Mouse (Mus musculus) embryonic facial prominence, embryonic 11.5 days (tissue): ENCODE measurements around the gene Tex14. TPM values are rescaled to one million over a fixed set of nuclear protein-coding genes. Genes with fewer than 3 reads are reported as not detected.
"Not testable (repeated sequence)": the region's sequence is repeated elsewhere in the genome, so short reads cannot be mapped to it uniquely, and the experiment has no call there.

Source experiments
- ATAC-seq: fragments of 200-750 bp; cut with Nextera tagmentation; replicated peaks from 2 replicates; pipeline ENCODE4 v1.8.0; 2017; ENCODE audit warnings: low read depth; ENCODE audit not compliant: insufficient number of reproducible peaks, low FRiP score, low TSS enrichment
- DNase-seq: peaks from one replicate; pipeline ENCODE4 v3.0.0-alpha.2; 2015; ENCODE audit warnings: low spot score
- H3K27ac ChIP-seq: fragments of 300-500 bp; sonication (generic); replicated peaks from 2 replicates; pipeline ENCODE4 v1.5.1; 2014; ENCODE audit warnings: mild to moderate bottlenecking, low read depth, low read length, control low read depth
- H3K27me3 ChIP-seq: fragments of 300-500 bp; sonication (generic); 2 replicates; pipeline ENCODE4 v1.6.1; 2014; ENCODE audit warnings: mild to moderate bottlenecking, low read length, moderate library complexity, mixed read lengths; ENCODE audit not compliant: control insufficient read depth, insufficient read depth
- H3K36me3 ChIP-seq: fragments of 300-500 bp; sonication (generic); replicated peaks from 2 replicates; pipeline ENCODE4 v1.6.1; 2014; ENCODE audit warnings: low read depth, mild to moderate bottlenecking, low read length, moderate library complexity, mixed read lengths; ENCODE audit not compliant: control insufficient read depth, insufficient read depth
- H3K4me1 ChIP-seq: fragments of 300-500 bp; sonication (generic); 2 replicates; pipeline ENCODE4 v1.6.1; 2014; ENCODE audit warnings: low read length, mixed read lengths; ENCODE audit not compliant: control insufficient read depth, insufficient read depth
- H3K4me2 ChIP-seq: fragments of 300-500 bp; sonication (generic); 2 replicates; pipeline ENCODE4 v1.6.1; 2014; ENCODE audit warnings: low read depth, mild to moderate bottlenecking, control low read depth, low read length, moderate library complexity
- H3K4me3 ChIP-seq: fragments of 300-500 bp; sonication (generic); 2 replicates; pipeline ENCODE4 v1.5.1; 2014; ENCODE audit warnings: low read depth, low read length, control low read depth
- H3K9ac ChIP-seq: fragments of 300-500 bp; sonication (generic); replicated peaks from 2 replicates; pipeline ENCODE4 v1.6.1; 2014; ENCODE audit warnings: mild to moderate bottlenecking, control low read depth, low read length
- H3K9me3 ChIP-seq: fragments of 300-500 bp; sonication (generic); replicated peaks from 2 replicates; pipeline ENCODE4 v1.6.1; 2016; ENCODE audit warnings: mild to moderate bottlenecking, low read length, inconsistent platforms, mixed read lengths; ENCODE audit not compliant: control insufficient read depth
- WGBS: fragments of 180-500 bp; shearing (Covaris S2); extraction: QIAGEN DNeasy Blood & Tissue Kit; methylation state at CpG from one replicate; pipeline ENCODE4 v1.1.7; 2014; 5-methylcytosine and 5-hydroxymethylcytosine counted together
- polyA plus RNA-seq: library from polyadenylated mRNA; unstranded; fragments of >200 nt; fragmentation: Nextera tagmentation; extraction: Ambion mirVana; gene quantifications from 2 replicates; pipeline ENCODE4 v1.2.1, GENCODE M21; 2014

Gene Tex14
- polyA plus RNA-seq, 1 experiment from 2014 or later, result 0.80 TPM

DNA sequence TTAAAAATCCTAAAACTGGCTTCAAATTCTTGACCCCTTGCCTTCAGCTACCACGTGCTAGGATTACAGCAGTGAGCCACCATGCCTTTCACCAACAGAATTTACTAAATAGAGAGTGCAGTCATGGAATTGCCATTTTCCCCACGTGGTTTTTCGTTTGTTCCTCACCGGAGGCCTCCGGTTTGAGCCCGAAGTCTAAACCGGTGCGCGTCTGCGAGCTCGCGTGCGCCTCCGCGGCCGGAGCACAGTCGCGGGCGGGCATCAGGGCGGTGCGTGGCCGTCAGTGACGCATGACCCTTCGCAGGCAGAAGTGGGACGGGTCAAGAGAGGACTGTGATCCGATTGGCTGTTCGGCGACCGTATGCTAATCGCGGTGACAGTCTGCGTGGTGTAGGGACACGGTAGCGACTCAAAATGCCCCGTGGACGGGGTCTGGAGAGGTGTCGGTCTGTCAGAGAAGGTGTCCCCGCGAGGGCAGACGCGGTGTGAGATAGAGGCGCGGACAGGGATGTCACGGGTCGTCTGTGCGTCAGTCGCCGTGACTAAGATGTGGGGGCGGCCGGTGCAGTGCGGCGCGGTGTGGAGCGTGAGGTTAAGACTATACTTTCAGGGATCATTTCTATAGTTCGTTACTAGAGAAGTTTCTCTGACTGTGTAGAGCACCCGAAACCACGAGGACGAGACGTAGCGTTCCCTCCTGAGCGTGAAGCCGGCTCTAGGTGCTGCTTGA, 37.9 kb downstream of the Tex14 start:
- peak overlapping the region; percentile 39; the same call in 1 of the 2 replicates for H3K9ac ChIP-seq
- peak; percentile 59 for DNase-seq
- H3K4me2 ChIP-seq, result peak overlapping the region; percentile 45
- not testable (repeated sequence) for H3K27ac ChIP-seq, H3K9me3 ChIP-seq, H3K36me3 ChIP-seq, H3K4me1 ChIP-seq, H3K27me3 ChIP-seq
- 0 out of 2 replicates have a peak overlapping the region, but pooled peaks have one; percentile 10 for H3K4me3 ChIP-seq
- peak; percentile 97 for ATAC-seq
- WGBS, result under 1% methylated on average over 29 of the region's 62 CpGs

DNA sequence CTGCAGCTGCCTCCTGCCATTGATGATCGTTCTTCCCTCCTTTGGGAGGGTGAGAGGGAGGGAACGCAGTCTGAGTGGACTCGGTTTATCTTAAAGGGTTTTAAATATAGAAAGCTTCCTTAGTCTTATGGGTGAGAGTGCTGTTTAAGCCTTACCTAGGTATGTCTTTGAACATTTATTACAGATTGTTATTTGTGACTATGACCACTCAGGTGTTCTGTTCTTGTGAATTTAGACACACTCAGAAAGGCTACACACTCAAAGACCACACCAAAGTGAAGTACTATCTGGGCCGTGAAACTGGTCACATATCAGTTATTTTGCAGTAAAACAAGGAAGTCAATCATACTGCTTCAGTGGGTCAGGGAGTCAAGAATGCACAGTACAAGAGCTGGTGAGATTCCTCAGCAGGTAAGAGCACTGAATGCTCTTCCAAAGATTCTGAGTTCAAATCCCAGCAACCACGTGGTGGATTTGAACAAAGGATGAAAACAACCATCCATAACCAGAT, 38.6 kb downstream of the Tex14 start:
- peak; percentile 90 for DNase-seq
- no peak overlapping the region for H3K27ac ChIP-seq
- H3K27me3 ChIP-seq, result no peaks in the 10 kb centered on the region
- no peaks in the 10 kb centered on the region for H3K9me3 ChIP-seq
- whole genome bisulfite sequencing, result 0% methylated on average over 4 of the region's 5 CpGs
- H3K4me2 ChIP-seq, result no peak overlapping the region
- no peak overlapping the region for H3K9ac ChIP-seq
- ATAC-seq, result peak; percentile 87; the same call in 1 of the 2 replicates
- no peak overlapping the region for H3K4me3 ChIP-seq
- H3K36me3 ChIP-seq, result no peaks in the 10 kb centered on the region
- no peaks in the 10 kb centered on the region for H3K4me1 ChIP-seq

DNA sequence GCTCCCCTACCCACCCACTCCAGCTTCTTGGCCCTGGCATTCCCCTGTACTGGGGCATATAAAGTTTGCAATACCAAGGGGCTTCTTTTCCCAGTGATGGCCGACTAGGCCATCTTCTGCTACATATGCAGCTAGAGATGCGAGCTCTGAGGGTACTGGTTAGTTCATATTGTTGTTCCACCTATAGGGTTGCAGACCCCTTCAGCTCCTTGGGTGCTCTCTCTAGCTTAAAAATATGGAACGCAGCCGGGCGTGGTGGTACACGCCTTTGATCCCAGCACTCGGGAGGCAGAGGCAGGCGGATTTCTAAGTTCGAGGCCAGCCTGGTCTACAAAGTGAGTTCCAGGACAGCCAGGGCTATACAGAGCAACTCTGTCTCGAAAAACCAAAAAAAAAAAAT, 39.2 kb downstream of the Tex14 start:
- not testable (repeated sequence) for H3K27me3 ChIP-seq, H3K27ac ChIP-seq, H3K9me3 ChIP-seq, ATAC-seq, H3K36me3 ChIP-seq, H3K4me1 ChIP-seq, H3K4me3 ChIP-seq, H3K4me2 ChIP-seq, DNase-seq, H3K9ac ChIP-seq
- 76% methylated on average over 10 of the region's 10 CpGs for WGBS

DNA sequence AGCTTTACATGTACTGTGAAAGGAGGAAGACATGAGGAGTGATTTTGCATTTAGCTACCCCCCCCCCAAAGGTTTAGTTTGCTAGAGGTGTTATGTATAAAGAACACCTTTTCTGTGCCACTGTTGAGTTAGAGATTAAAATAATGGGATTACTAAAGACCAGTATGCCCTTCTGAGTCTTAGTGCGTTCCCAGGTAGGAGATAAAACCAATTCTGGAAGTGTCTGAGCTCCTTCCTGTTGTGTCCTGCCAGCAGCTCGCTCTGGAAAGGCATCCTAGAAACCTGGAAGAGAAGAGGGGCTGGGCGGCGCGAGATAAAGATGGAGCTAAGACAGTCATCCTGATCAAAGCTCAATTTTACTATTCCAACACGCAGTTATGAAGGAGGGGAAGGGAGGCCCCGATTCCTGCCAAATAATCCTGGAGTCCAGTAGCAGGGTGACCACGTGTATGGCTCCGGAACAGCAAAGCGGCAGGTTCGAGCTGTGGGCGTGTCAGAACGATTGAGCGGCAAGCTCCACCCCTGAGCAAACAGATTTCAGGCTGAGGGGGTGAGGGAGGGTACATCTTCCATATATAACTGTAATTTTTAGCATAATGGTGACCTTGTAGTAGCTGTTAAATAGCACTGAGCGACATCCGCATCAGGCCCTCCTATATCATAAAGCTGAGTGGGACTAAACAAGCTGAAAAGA, 40.0 kb downstream of the Tex14 start:
- WGBS, result 8% methylated on average over 16 of the region's 16 CpGs
- no peak overlapping the region for H3K27ac ChIP-seq
- no peaks in the 10 kb centered on the region for H3K36me3 ChIP-seq
- no peak overlapping the region for H3K4me3 ChIP-seq
- no peak overlapping the region for H3K9ac ChIP-seq
- no peak for ATAC-seq
- H3K27me3 ChIP-seq, result no peaks in the 10 kb centered on the region
- H3K9me3 ChIP-seq, result no peaks in the 10 kb centered on the region
- no peak for DNase-seq
- H3K4me2 ChIP-seq, result no peak overlapping the region
- no peaks in the 10 kb centered on the region for H3K4me1 ChIP-seq

DNA sequence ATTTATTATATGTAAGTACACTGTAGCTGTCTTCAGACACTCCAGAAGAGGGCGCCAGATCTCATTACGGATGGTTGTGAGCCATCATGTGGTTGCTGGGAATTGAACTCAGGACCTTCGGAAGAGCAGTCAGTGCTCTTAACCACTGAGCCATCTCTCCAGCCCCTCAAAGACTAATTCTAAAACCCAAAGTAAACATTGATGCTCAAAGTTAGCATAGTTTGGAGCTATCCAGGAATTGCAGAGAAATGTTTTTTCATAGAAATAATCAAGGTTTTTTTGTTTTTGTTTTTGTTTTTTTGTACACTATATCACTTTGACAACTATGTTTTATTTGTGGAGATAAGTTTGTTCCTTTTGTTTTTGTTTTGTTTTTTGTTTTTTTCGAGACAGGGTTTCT, 40.7 kb downstream of the Tex14 start:
- not testable (repeated sequence) for H3K4me2 ChIP-seq, H3K4me1 ChIP-seq, H3K27ac ChIP-seq, H3K9me3 ChIP-seq, H3K9ac ChIP-seq, H3K27me3 ChIP-seq, DNase-seq, H3K4me3 ChIP-seq, H3K36me3 ChIP-seq, ATAC-seq
- 88% methylated on average over 2 of the region's 4 CpGs for WGBS

DNA sequence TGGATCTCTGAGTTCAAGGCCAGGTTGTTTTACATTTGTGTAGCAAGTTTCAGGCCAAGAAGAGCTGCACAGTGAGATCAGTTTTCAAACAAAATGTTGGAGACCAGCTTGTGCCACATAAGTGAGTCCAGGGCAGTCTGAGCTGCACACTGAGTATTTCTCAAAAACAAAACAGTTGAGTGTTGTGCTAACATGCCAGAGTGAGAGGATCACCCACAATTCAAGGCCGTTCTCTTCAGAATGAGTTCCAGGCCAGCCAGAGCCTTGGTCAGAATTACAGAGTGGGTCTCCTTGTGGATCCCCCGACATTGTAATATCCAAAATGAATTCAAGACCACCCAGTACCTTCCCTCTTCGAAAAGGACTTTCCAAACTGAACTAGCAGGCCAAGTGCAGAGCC, 41.3 kb downstream of the Tex14 start:
- Histone ChIP-seq H3K36me3 (no peaks in the 10 kb centered on the region), H3K9me3 (no peaks in the 10 kb centered on the region), H3K27ac (no peak overlapping the region), H3K27me3 (no peaks in the 10 kb centered on the region), H3K4me3 (no peak overlapping the region), H3K4me1 (no peaks in the 10 kb centered on the region), H3K4me2 (no peak overlapping the region), H3K9ac (no peak overlapping the region)
- DNase-seq (no peak), ATAC-seq (no peak)
- WGBS, result 91% methylated on average over 3 of the region's 3 CpGs

DNA sequence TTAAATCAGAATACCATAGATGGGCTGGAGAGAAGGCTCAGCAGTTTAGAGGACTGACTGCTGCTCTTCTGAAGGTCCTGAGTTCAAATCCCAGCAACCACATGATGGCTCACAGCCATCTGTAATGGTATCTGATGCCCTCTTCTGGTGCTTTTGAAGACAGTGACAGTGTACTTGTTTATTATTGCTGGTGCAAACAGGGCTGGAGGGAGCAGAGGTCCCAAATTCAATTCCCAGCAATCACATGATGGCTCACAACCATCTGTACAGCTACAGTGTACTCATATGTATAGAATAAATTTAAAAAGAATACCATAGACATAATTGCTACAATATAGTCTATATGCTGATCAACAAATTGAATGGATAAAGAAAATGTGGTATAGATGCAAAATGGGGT, 42.6 kb downstream of the Tex14 start:
- DNase-seq (no peak), ATAC-seq (no peak)
- H3K4me3 ChIP-seq, result no peak overlapping the region
- no peak overlapping the region for H3K27ac ChIP-seq
- no peak overlapping the region for H3K9ac ChIP-seq
- H3K36me3 ChIP-seq, result no peaks in the 10 kb centered on the region
- H3K27me3 ChIP-seq, result no peaks in the 10 kb centered on the region
- no peak overlapping the region for H3K4me2 ChIP-seq
- no peaks in the 10 kb centered on the region for H3K9me3 ChIP-seq
- H3K4me1 ChIP-seq, result no peaks in the 10 kb centered on the region

DNA sequence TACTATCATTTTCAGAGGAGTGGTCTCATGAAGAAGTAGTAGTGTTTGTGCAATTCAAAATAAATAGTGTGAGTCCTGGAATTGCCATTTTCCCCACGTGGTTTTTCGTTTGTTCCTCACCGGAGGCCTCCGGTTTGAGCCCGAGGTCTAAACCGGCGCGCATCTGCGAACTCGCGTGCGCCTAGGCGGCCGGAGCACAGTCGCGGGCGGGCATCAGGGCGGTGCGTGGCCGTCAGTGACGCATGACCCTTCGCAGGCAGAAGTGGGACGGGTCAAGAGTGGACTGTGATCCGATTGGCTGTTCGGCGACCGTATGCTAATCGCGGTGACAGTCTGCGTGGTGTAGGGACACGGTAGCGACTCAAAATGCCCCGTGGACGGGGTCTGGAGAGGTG, 43.2 kb downstream of the Tex14 start:
- not testable (repeated sequence) for H3K36me3 ChIP-seq, H3K4me1 ChIP-seq, H3K27me3 ChIP-seq, H3K9me3 ChIP-seq, H3K27ac ChIP-seq
- Histone ChIP-seq H3K4me2 (peak overlapping the region; percentile 39), H3K4me3 (peak overlapping the region; percentile 11; the same call in 1 of the 2 replicates), H3K9ac (peak overlapping the region; percentile 32; the same call in 1 of the 2 replicates)
- WGBS, result under 1% methylated on average over 31 of the region's 34 CpGs
- DNase-seq, result peak; percentile 62
- ATAC-seq, result peak; percentile 93
